Mouse (Mus musculus): ENCODE data around the gene Krt8.
A peak's percentile ranks its signal among the peaks of the same experiment; 100 is the strongest.

GRCm38 (mm10) chr15:102051920-102052683 lies 47.8 kb upstream of the Krt8 start:
- TF ChIP-seq CTCF (IDR thresholded peaks at IDR 0.05; ENCODE audit: borderline replicate concordance, insufficient read depth, low read depth, low read length): peak; percentile 25
- TF ChIP-seq POLR2A (IDR thresholded peaks at IDR 0.05; ENCODE audit: borderline replicate concordance, insufficient read depth, low read length): no peak
